Mouse (Mus musculus) intestine, postnatal 0 days (tissue): ENCODE measurements around the gene Ttbk1. TPM values are rescaled to one million over a fixed set of nuclear protein-coding genes. Genes with fewer than 3 reads are reported as not detected.

Source experiments
- ATAC-seq: fragments of 200-750 bp; cut with Nextera tagmentation; 2 replicates; pipeline ENCODE4 v1.8.0; 2017; ENCODE audit warnings: mild to moderate bottlenecking, moderate TSS enrichment, moderate library complexity
- H3K27ac ChIP-seq: fragments of 300-500 bp; sonication (generic); 2 replicates; pipeline ENCODE4 v1.5.1; 2014; ENCODE audit warnings: mild to moderate bottlenecking, low read depth, low read length, moderate library complexity
- H3K27me3 ChIP-seq: fragments of 300-500 bp; sonication (generic); replicated peaks from 2 replicates; pipeline ENCODE4 v1.6.1; 2014; ENCODE audit warnings: low read length, mixed read lengths; ENCODE audit not compliant: control insufficient read depth, insufficient read depth
- H3K36me3 ChIP-seq: fragments of 300-500 bp; sonication (generic); 2 replicates; pipeline ENCODE4 v1.6.1; 2014; ENCODE audit warnings: mild to moderate bottlenecking, moderate library complexity; ENCODE audit not compliant: control insufficient read depth, insufficient read depth
- H3K4me1 ChIP-seq: fragments of 300-500 bp; sonication (generic); replicated peaks from 2 replicates; pipeline ENCODE4 v1.6.1; 2014; ENCODE audit warnings: antibody characterized with exemption, low read length, mixed read lengths; ENCODE audit not compliant: control insufficient read depth, insufficient read depth
- H3K4me2 ChIP-seq: fragments of 300-500 bp; sonication (generic); replicated peaks from 2 replicates; pipeline ENCODE4 v1.6.1; 2014; ENCODE audit warnings: low read depth, mild to moderate bottlenecking, moderate library complexity
- H3K4me3 ChIP-seq: fragments of 300-500 bp; sonication (generic); 2 replicates; pipeline ENCODE4 v1.5.1; 2014; ENCODE audit warnings: low read depth, low read length
- H3K9ac ChIP-seq: fragments of 300-500 bp; sonication (generic); 2 replicates; pipeline ENCODE4 v1.6.1; 2014; ENCODE audit warnings: mild to moderate bottlenecking, low read depth, low read length
- H3K9me3 ChIP-seq: fragments of 300-500 bp; sonication (generic); 2 replicates; pipeline ENCODE4 v1.6.1; 2016; ENCODE audit warnings: mixed run types; ENCODE audit not compliant: control insufficient read depth
- CTCF ChIP-seq: sonication (generic); IDR thresholded peaks from 2 replicates; pipeline ENCODE4 v1.5.1; 2016; ENCODE audit warnings: low read depth, mild to moderate bottlenecking, control low read depth, antibody characterized with exemption, moderate library complexity
- WGBS: fragments of 180-500 bp; shearing (Covaris S2); extraction: QIAGEN DNeasy Blood & Tissue Kit; methylation state at CpG from one replicate; pipeline ENCODE4 v1.1.7; 2014; 5-methylcytosine and 5-hydroxymethylcytosine counted together
- polyA plus RNA-seq: library from polyadenylated mRNA; unstranded; fragments of >200 nt; fragmentation: Nextera tagmentation; extraction: Ambion mirVana; gene quantifications from 2 replicates; pipeline ENCODE4 v1.2.1, GENCODE M21; 2015

Ttbk1 gene
- 0.09 and 0.16 TPM in 2 replicates for polyA plus RNA-seq

DNA sequence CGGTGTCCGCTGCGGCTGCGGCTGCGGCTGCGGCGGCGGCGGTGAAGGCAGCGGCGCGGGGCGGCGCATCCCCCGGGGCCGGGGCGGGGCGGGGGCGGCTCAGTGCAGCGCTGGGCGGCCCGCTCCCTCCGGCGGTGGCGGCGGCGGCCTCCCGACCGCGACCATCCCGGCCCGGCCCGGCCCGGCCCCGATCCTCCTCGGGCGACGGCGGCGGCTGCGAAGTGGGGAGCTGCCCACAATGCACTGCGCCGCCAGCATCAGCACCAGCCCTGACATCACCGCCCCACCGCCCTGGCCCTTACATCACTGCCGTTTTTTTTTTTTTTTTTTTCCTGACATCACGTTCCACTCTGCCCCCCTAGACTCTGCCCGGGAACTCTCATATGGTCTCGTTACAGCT, at the start of gene Ttbk1:
Gene Ttbk1 (minus strand): TSS at position 245 of the 400 bp plus-strand sequence.
- Histone ChIP-seq H3K4me1 (no peaks in the 10 kb centered on the region), H3K9ac (no peak within 1 kb of the TSS), H3K27me3 (peaks cover 63% of the 10 kb centered on the region), H3K36me3 (no peaks in the 10 kb centered on the region), H3K9me3 (no peaks in the 10 kb centered on the region), H3K4me2 (peak within 1 kb of the TSS; percentile 52), H3K27ac (no peak within 1 kb of the TSS), H3K4me3 (peak within 1 kb of the TSS; percentile 29)
- TF ChIP-seq CTCF: no peak
- no peak for ATAC-seq
- WGBS: 2% methylated on average over 43 of the region's 49 CpGs

DNA sequence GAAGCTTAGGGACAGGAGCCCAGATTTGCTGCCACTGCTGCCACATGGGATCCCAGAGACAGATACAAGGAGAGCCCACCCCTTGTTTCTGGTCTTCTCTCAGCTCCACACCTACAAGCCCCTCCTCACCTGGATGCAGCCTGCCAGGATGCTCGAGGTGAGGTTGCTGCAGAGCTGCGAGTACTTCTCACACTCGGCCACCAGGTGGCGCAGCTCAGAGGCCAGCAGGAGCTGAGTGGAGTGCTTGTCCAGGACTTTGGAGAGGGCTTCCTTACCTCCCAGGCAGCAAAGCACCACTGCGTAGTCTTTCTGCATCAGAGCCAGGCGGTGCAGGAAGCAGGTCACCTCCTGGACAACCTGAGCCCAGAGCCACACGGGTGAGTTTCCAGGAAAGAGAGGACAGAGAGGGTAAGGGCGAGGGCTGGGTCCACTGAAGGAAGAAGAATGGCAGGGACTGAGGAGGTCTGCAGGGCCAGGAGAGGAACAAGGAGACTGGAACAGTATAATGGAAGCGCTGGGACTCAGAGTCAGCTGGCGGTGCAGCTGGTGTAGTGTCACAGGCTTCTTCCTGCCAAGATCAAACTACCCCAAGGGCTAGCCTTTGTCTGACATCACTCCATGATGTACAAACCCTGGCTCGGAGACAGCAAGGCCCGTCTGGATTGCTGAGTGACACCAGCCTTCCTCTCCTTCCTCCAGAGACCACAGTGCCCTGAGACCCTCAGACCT, 38.3 kb upstream of the Ttbk1 start:
- WGBS: 46% methylated on average over 12 of the region's 12 CpGs

DNA sequence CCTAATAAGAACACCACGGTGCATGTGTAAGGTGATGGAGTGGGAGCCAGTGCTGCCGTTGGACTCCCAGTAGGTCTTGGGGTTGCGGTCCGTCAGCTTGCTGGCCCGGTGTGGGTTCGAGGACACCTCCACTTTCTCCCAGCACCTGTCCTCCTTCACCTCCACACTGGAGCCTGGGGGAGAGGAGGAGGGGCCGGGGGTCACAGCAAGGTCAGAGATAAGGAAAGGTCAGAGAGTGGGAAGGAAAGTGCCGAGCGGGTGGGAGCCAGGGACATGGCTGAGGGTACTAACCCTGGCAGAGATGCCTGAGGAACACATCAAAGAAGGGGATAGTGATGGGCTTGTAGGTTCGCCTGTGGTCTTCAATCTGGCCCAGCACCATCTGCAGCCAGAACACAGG, 37.6 kb upstream of the Ttbk1 start:
- ATAC-seq: no peak
- no peak overlapping the region for H3K9ac ChIP-seq
- 71% methylated on average over 10 of the region's 10 CpGs for WGBS
- H3K4me3 ChIP-seq: no peak overlapping the region
- H3K27ac ChIP-seq: no peak overlapping the region
- 0 out of 2 replicates have a peak, but pooled peaks cover 6% of the 10 kb centered on the region for H3K27me3 ChIP-seq
- H3K4me1 ChIP-seq: no peaks in the 10 kb centered on the region
- TF ChIP-seq CTCF: no peak
- no peak overlapping the region for H3K4me2 ChIP-seq
- peaks cover 6% of the 10 kb centered on the region; the same call in 1 of the 2 replicates for H3K36me3 ChIP-seq
- no peaks in the 10 kb centered on the region for H3K9me3 ChIP-seq

More for the DNA sequence above, 38.3 kb upstream of the Ttbk1 start:
- H3K4me1 ChIP-seq: no peaks in the 10 kb centered on the region
- peaks cover 6% of the 10 kb centered on the region; the same call in 1 of the 2 replicates for H3K36me3 ChIP-seq
- ATAC-seq: peak; percentile 63
- no peaks in the 10 kb centered on the region for H3K9me3 ChIP-seq
- H3K4me2 ChIP-seq: no peak overlapping the region
- H3K4me3 ChIP-seq: no peak overlapping the region
- no peak overlapping the region for H3K27ac ChIP-seq
- TF ChIP-seq CTCF: peak; percentile 97
- no peak overlapping the region for H3K9ac ChIP-seq
- 0 out of 2 replicates have a peak, but pooled peaks cover 6% of the 10 kb centered on the region for H3K27me3 ChIP-seq

DNA sequence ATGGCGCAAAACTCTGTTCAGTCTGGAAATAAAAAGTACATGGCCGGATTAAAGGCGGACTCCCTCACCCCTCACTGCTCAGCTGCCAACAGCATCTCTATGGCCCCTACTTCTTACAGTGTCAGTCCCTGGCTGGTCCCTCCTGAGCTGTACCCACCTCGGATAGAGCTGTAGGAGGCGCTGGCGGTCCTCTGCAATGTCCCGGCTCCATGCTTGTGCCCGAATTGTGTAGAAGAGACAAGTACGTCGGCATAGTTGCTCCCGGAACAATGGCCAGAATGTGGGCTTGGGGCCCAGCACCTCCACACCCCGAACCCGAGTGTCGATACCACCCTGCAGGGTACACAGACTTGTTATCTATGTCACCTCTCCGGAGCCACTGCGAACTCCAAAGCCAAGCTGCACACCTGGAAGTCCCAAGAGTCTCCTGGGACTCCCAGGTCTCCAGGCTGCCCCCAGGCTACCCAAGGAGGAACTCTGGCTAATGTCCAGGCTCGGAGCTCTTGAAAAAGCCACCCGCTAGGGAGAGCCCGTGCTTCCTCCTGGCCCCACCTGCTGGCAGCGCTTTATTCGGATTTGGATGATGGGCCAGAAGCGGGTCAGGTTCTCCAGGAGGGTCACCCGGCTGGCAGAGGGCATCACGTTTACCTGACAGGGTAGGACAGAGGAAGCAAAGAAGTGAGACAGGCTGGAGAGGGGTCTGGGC, 34.6 kb upstream of the Ttbk1 start:
- H3K36me3 ChIP-seq: peaks cover 6% of the 10 kb centered on the region; the same call in 1 of the 2 replicates
- no peak overlapping the region for H3K4me2 ChIP-seq
- H3K9ac ChIP-seq: no peak overlapping the region
- H3K27me3 ChIP-seq: 0 out of 2 replicates have a peak, but pooled peaks cover 6% of the 10 kb centered on the region
- no peak overlapping the region for H3K27ac ChIP-seq
- no peak overlapping the region for H3K4me3 ChIP-seq
- no peak for ATAC-seq
- H3K9me3 ChIP-seq: no peaks in the 10 kb centered on the region
- 42% methylated on average over 24 of the region's 24 CpGs for WGBS
- peak; percentile 52 for TF ChIP-seq CTCF
- H3K4me1 ChIP-seq: no peaks in the 10 kb centered on the region

DNA sequence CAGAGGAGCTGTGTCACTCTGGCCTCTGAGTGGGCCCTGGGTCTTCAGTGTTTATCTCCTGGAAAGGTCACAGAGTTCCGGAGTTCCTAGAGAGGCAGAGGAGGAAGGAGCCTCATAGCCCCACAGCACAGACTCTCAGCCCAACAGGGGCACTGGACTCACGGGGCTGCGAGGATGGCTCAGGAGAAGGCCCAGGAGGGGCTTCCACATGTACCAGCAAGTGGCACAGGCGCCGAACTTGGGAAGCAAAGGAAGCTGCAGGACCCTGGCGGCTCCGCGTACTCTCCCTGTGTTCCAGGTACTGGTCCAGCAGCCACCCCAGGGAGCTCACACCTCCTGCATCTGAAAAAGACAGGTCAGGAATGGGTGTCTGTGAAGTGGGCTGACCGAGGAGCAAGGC, 33.7 kb upstream of the Ttbk1 start:
- ATAC-seq: no peak
- H3K9ac ChIP-seq: 0 out of 2 replicates have a peak overlapping the region, but pooled peaks have one; percentile 23
- no peak overlapping the region for H3K27ac ChIP-seq
- H3K4me3 ChIP-seq: no peak overlapping the region
- peaks cover 3% of the 10 kb centered on the region; the same call in 1 of the 2 replicates for H3K36me3 ChIP-seq
- H3K4me1 ChIP-seq: no peaks in the 10 kb centered on the region
- H3K4me2 ChIP-seq: peak overlapping the region; percentile 40; the same call in 1 of the 2 replicates
- 80% methylated on average over 9 of the region's 9 CpGs for WGBS
- no peaks in the 10 kb centered on the region for H3K9me3 ChIP-seq
- 0 out of 2 replicates have a peak, but pooled peaks cover 6% of the 10 kb centered on the region for H3K27me3 ChIP-seq
- TF ChIP-seq CTCF: no peak

DNA sequence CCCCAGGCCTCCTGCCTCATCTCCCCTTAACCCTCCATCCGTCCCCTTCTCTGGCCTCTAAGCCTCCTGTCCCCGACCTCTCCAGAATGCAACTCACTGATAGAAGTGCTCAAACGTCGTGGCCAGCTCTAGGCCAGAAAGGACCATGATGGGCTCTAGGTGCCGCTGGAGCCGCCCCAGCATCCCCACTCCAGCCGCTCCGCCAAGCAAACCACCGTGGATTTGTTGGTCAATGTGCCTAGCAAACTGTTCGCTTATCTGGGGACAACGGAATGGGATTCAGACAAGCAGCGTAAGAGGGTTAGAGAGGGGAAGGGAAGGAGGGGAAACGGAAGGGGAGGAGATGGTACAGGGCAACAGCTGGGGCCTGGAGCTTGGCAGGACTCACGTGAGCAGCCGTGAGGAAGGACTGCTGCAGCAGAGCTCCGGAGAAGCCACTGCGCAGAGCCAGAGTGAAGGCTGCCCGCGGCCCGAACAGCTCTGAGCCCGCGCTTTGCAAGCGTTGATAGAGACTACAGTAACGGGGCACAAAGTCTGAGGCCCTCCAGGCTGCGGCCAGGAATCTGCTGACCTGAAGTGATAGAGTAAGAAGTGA, 33.0 kb upstream of the Ttbk1 start:
- no peak for ATAC-seq
- no peak for TF ChIP-seq CTCF
- peak overlapping the region; percentile 40 for H3K4me2 ChIP-seq
- no peaks in the 10 kb centered on the region for H3K4me1 ChIP-seq
- 0 out of 2 replicates have a peak overlapping the region, but pooled peaks have one; percentile 23 for H3K9ac ChIP-seq
- WGBS: 39% methylated on average over 25 of the region's 25 CpGs
- 0 out of 2 replicates have a peak, but pooled peaks cover 6% of the 10 kb centered on the region for H3K27me3 ChIP-seq
- no peak overlapping the region for H3K27ac ChIP-seq
- no peak overlapping the region for H3K4me3 ChIP-seq
- no peaks in the 10 kb centered on the region for H3K9me3 ChIP-seq
- no peaks in the 10 kb centered on the region for H3K36me3 ChIP-seq
